11 mouse cellular contexts compared by ENCODE assay signal in genomic region chr12:75320441-75320925, GRCm38 (mm10). TPM values are rescaled to one million over a fixed set of nuclear protein-coding genes. Genes with fewer than 3 reads are reported as not detected.
A peak's percentile ranks its signal among the peaks of the same experiment; 100 is the strongest.
DNase-seq lines count a peak whose midpoint lies in the region; ATAC-seq lines count a peak whose summit lies in the region.
"Had no signal": no experiment of that assay in that cellular context is flagged by ENCODE, and none has a peak within 500 bp of the region (broad histone marks: within the 10 kb centered on the region; RNA-seq: fewer than 3 reads in every experiment).

No protein-coding gene starts in this region.

- H3K9me3 ChIP-seq in erythroblast, embryonic 14.5 days (ENCODE audit: control insufficient read depth, low read length) = no peaks in the 10 kb centered on the region
- no peaks in the 10 kb centered on the region for H3K9me3 ChIP-seq in forebrain, embryonic 16.5 days (ENCODE audit: control insufficient read depth, low read length)
- H3K9me3 ChIP-seq in hindbrain, embryonic 16.5 days (ENCODE audit: control insufficient read depth, low read length) = peaks cover 5% of the 10 kb centered on the region
- H3K9me3 ChIP-seq in intestine, embryonic 15.5 days = no peaks in the 10 kb centered on the region
- H3K9me3 ChIP-seq: neural tube, embryonic 12.5 days had no signal

- no peak overlapping the region for H3K4me2 ChIP-seq in forebrain, embryonic 16.5 days (ENCODE audit: low read length)
- H3K4me2 ChIP-seq in hindbrain, embryonic 16.5 days (ENCODE audit: low read length) = no peak overlapping the region
- no peak overlapping the region for H3K4me2 ChIP-seq in intestine, embryonic 15.5 days (replicated peaks)
- H3K4me2 ChIP-seq: neural tube, embryonic 12.5 days had no signal

- ATAC-seq in hematopoietic stem cell, adult 5-6 weeks (replicated peaks in 1 of 2; ENCODE audit: insufficient read depth in 1 of 2, low FRiP score in 2 of 2, low TSS enrichment in 1 of 2, low read depth in 1 of 2, poor library complexity in 2 of 2, severe bottlenecking in 2 of 2) = peak; percentile 32 to 37; a peak in 3 of 4 replicates
- ATAC-seq in megakaryocyte, adult 5-6 weeks (ENCODE audit: poor library complexity, severe bottlenecking) = peak; percentile 62; the same call in 1 of the 2 replicates
- ATAC-seq in forebrain, embryonic 16.5 days = no peak
- no peak for ATAC-seq in hindbrain, embryonic 16.5 days
- no peak for ATAC-seq in intestine, embryonic 15.5 days
- ATAC-seq: Patski had no signal

- no peak overlapping the region for H3K9ac ChIP-seq in forebrain, embryonic 16.5 days (replicated peaks; ENCODE audit: low read depth, low read length)
- no peak overlapping the region for H3K9ac ChIP-seq in hindbrain, embryonic 16.5 days (ENCODE audit: low read depth, low read length)
- H3K9ac ChIP-seq in intestine, embryonic 15.5 days = no peak overlapping the region
- H3K9ac ChIP-seq: neural tube, embryonic 12.5 days had no signal

- WGBS in forebrain, embryonic 16.5 days = 81% methylated on average over 12 of the region's 12 CpGs
- 80% methylated on average over 12 of the region's 12 CpGs for WGBS in hindbrain, embryonic 16.5 days
- WGBS in intestine, embryonic 15.5 days = 41% methylated on average over 12 of the region's 12 CpGs

- DNase-seq in gastrocnemius, adult 18-20 months (ENCODE audit: low spot score) = peak; percentile 69
- DNase-seq in gastrocnemius, postnatal 10 days = no peak
- DNase-seq: kidney, adult 11 months had no signal

- peak overlapping the region; percentile 49 for H3K4me3 ChIP-seq in erythroblast, embryonic 14.5 days (replicated peaks)
- H3K4me3 ChIP-seq in forebrain, embryonic 16.5 days (replicated peaks; ENCODE audit: low read length) = no peak overlapping the region
- H3K4me3 ChIP-seq in hindbrain, embryonic 16.5 days (ENCODE audit: low read length) = no peak overlapping the region
- H3K4me3 ChIP-seq in intestine, embryonic 15.5 days (replicated peaks) = no peak overlapping the region
- H3K4me3 ChIP-seq: neural tube, embryonic 12.5 days had no signal

- no peaks in the 10 kb centered on the region for H3K36me3 ChIP-seq in erythroblast, embryonic 14.5 days (ENCODE audit: control insufficient read depth)
- no peaks in the 10 kb centered on the region for H3K36me3 ChIP-seq in forebrain, embryonic 16.5 days (ENCODE audit: control insufficient read depth, insufficient read depth)
- no peaks in the 10 kb centered on the region for H3K36me3 ChIP-seq in hindbrain, embryonic 16.5 days (ENCODE audit: control insufficient read depth, insufficient read depth, low read length)
- no peaks in the 10 kb centered on the region for H3K36me3 ChIP-seq in intestine, embryonic 15.5 days
- H3K36me3 ChIP-seq: neural tube, embryonic 12.5 days had no signal

- H3K4me1 ChIP-seq in erythroblast, embryonic 14.5 days (ENCODE audit: control insufficient read depth) = peaks cover 17% of the 10 kb centered on the region
- no peaks in the 10 kb centered on the region for H3K4me1 ChIP-seq in forebrain, embryonic 16.5 days (replicated peaks; ENCODE audit: control insufficient read depth, insufficient read depth, low read length)
- H3K4me1 ChIP-seq in hindbrain, embryonic 16.5 days (ENCODE audit: control insufficient read depth, insufficient read depth, low read depth, low read length) = no peaks in the 10 kb centered on the region
- no peaks in the 10 kb centered on the region for H3K4me1 ChIP-seq in intestine, embryonic 15.5 days (replicated peaks)
- H3K4me1 ChIP-seq: neural tube, embryonic 12.5 days had no signal

- H3K27me3 ChIP-seq in erythroblast, embryonic 14.5 days (ENCODE audit: control insufficient read depth) = no peaks in the 10 kb centered on the region
- H3K27me3 ChIP-seq in forebrain, embryonic 16.5 days (replicated peaks; ENCODE audit: control insufficient read depth, insufficient read depth, low read length) = no peaks in the 10 kb centered on the region
- no peaks in the 10 kb centered on the region for H3K27me3 ChIP-seq in hindbrain, embryonic 16.5 days (replicated peaks; ENCODE audit: control insufficient read depth, insufficient read depth, low read length)
- no peaks in the 10 kb centered on the region for H3K27me3 ChIP-seq in intestine, embryonic 15.5 days (replicated peaks)
- H3K27me3 ChIP-seq: neural tube, embryonic 12.5 days had no signal

- H3K27ac ChIP-seq in forebrain, embryonic 16.5 days (ENCODE audit: low read length) = no peak overlapping the region
- H3K27ac ChIP-seq in hindbrain, embryonic 16.5 days (ENCODE audit: low read depth, low read length) = no peak overlapping the region
- no peak overlapping the region for H3K27ac ChIP-seq in intestine, embryonic 15.5 days
- H3K27ac ChIP-seq: neural tube, embryonic 12.5 days had no signal

RNA-seq across cellular contexts. Expression of gene Rhoj, which starts 12.4 kb away (rescaled TPM):
- 10 to 100 TPM; 14.2 to 15.3 TPM for total RNA-seq in gastrocnemius, adult 18-20 months (2021)
- total RNA-seq in gastrocnemius, postnatal 10 days (2021) = 10 to 100 TPM; 37.9 to 38.6 TPM
- 0.04 and 0.08 TPM in 2 replicates for polyA plus RNA-seq in erythroblast, embryonic 14.5 days (2012)
- total RNA-seq in hematopoietic stem cell, adult 5-6 weeks (2017) = 0.75 and 1.0 TPM in 2 replicates
- total RNA-seq in megakaryocyte, adult 5-6 weeks (2015) = not detected in 2 replicates
- total RNA-seq in megakaryocyte, adult 5-6 weeks (2017) = 0.18 TPM in 1 of 2 replicates, not detected in the other
- 14.6 and 19.6 TPM in 2 replicates for polyA plus RNA-seq in forebrain, embryonic 16.5 days (2015; fragmentation: Nextera tagmentation; extraction: Ambion mirVana)
- 20.8 and 24.3 TPM in 2 replicates for polyA plus RNA-seq in hindbrain, embryonic 16.5 days (2015; fragmentation: Nextera tagmentation; extraction: Ambion mirVana)
- polyA plus RNA-seq in intestine, embryonic 15.5 days (2015; fragmentation: Nextera tagmentation; extraction: Ambion mirVana) = 37.7 and 38.4 TPM in 2 replicates

Comparison
In these comparisons a context has a peak if more than half of its experiments do, and no peak if none do; other contexts are left out.
1. ATAC-seq: peak in hematopoietic stem cell, adult 5-6 weeks (2 of 2) and megakaryocyte, adult 5-6 weeks (single experiment); none in forebrain, embryonic 16.5 days (single experiment), hindbrain, embryonic 16.5 days (single experiment) and intestine, embryonic 15.5 days (single experiment).